Mouse (Mus musculus) ES-Bruce4 (cell line): Measurements from ENCODE around the gene Col9a3.

Experiments used
- CTCF ChIP-seq: IDR thresholded peaks from one replicate; pipeline ENCODE4 v1.8.1; 2011; ENCODE audit warnings: low read depth, low read length
- POLR2A ChIP-seq: IDR thresholded peaks from one replicate; pipeline ENCODE4 v1.8.1; 2011; ENCODE audit warnings: low read length; ENCODE audit not compliant: insufficient read depth

DNA sequence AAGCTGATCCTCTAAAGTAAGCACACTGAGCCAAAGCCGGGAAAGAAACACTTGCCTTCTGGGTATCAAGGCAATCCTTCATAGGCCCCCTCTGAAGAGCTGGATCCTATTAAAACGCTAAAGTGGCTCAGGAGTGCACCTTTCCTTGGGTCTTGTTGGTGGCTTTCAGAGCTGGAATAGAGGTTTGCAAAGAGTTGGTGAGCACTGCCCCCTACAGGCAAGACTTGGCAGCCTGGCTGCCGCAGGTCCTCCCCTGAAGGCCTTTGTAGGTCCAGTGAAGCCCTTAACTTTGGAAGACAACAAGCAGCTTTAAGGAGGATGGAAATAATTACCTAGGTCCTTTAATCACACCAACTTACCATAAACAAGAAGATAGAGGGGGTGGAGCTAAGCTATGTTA is 18.9 kb upstream of the Col9a3 start:
- TF ChIP-seq POLR2A (no peak), CTCF (peak; percentile 90)
